Mouse (Mus musculus) 416B (cell line): ENCODE results near the gene Znhit3.

Source experiments
- DNase-seq: peaks from one replicate; pipeline ENCODE4 v3.0.0; 2011; ENCODE audit warnings: low read depth

Znhit3 gene

GRCm38 (mm10) chr11:84916053-84916702 is at the start of gene Znhit3:
Gene Znhit3 (minus strand): TSS chr11:84916366.
- peak; percentile 93 for DNase-seq

- no peak for DNase-seq
Measured at GRCm38 (mm10) chr11:84963556-84963955, 47.4 kb upstream of the Znhit3 start.

- no peak for DNase-seq
Measured at GRCm38 (mm10) chr11:84962536-84962935, 46.4 kb upstream of the Znhit3 start.

GRCm38 (mm10) chr11:84961571-84961970 is 45.4 kb upstream of the Znhit3 start:
- DNase-seq, result no peak

- no peak for DNase-seq
Measured at GRCm38 (mm10) chr11:84960780-84961179, 44.6 kb upstream of the Znhit3 start.

GRCm38 (mm10) chr11:84960291-84960690 is 44.1 kb upstream of the Znhit3 start:
- no peak for DNase-seq

GRCm38 (mm10) chr11:84959701-84960181 is 43.6 kb upstream of the Znhit3 start:
- DNase-seq, result no peak

- no peak for DNase-seq
Measured at GRCm38 (mm10) chr11:84959181-84959580, 43.0 kb upstream of the Znhit3 start.

GRCm38 (mm10) chr11:84958271-84958630 is 42.1 kb upstream of the Znhit3 start:
- no peak for DNase-seq

GRCm38 (mm10) chr11:84957591-84958270 is 41.6 kb upstream of the Znhit3 start, which contains the start of gene Car4:
Gene Car4 (plus strand): TSS chr11:84957786.
- DNase-seq, result no peak

- no peak for DNase-seq
Measured at GRCm38 (mm10) chr11:84957171-84957570, 41.0 kb upstream of the Znhit3 start.

GRCm38 (mm10) chr11:84956400-84956799 is 40.2 kb upstream of the Znhit3 start:
- no peak for DNase-seq

- DNase-seq, result no peak
Measured at GRCm38 (mm10) chr11:84952611-84953010, 36.4 kb upstream of the Znhit3 start.

GRCm38 (mm10) chr11:84948526-84948925 is 32.4 kb upstream of the Znhit3 start:
- DNase-seq, result no peak

- DNase-seq, result no peak
Measured at GRCm38 (mm10) chr11:84948114-84948513, 31.9 kb upstream of the Znhit3 start.

GRCm38 (mm10) chr11:84947206-84947605 is 31.0 kb upstream of the Znhit3 start:
- no peak for DNase-seq

GRCm38 (mm10) chr11:84945841-84946240 is 29.7 kb upstream of the Znhit3 start:
- no peak for DNase-seq

- no peak for DNase-seq
Measured at GRCm38 (mm10) chr11:84944639-84945435, 28.7 kb upstream of the Znhit3 start.

- peak; percentile 47 for DNase-seq
Measured at GRCm38 (mm10) chr11:84943948-84944347, 27.8 kb upstream of the Znhit3 start.

GRCm38 (mm10) chr11:84940140-84940539 is 24.0 kb upstream of the Znhit3 start:
- DNase-seq, result no peak

GRCm38 (mm10) chr11:84939508-84940053 is 23.4 kb upstream of the Znhit3 start:
- no peak for DNase-seq

- no peak for DNase-seq
Measured at GRCm38 (mm10) chr11:84932261-84932660, 16.1 kb upstream of the Znhit3 start.
